Mouse (Mus musculus): Measurements from ENCODE around the gene Fndc7. TPM values are rescaled to one million over a fixed set of nuclear protein-coding genes. Genes with fewer than 3 reads are reported as not detected.

Gene Fndc7
- total and polyA plus RNA-seq, 2 experiments from 2014 or later: not detected

GRCm38 (mm10) chr3:108851554-108851953, 38.3 kb downstream of the Fndc7 start:
- ATAC-seq (ENCODE audit: low FRiP score) (no peak), DNase-seq (ENCODE audit: low spot score) (no peak)
- WGBS: 82% methylated on average over 3 of the region's 3 CpGs
- Histone ChIP-seq H3K4me2 (ENCODE audit: low read depth, low read length, poor library complexity, severe bottlenecking) (no peak overlapping the region), H3K9ac (replicated peaks; ENCODE audit: low read length, poor library complexity, severe bottlenecking) (no peak overlapping the region), H3K4me3 (ENCODE audit: low read depth, low read length) (no peak overlapping the region), H3K9me3 (ENCODE audit: low read length) (no peaks in the 10 kb centered on the region), H3K27ac (ENCODE audit: low read depth, low read length) (no peak overlapping the region), H3K27me3 (ENCODE audit: insufficient read depth, low read length) (no peaks in the 10 kb centered on the region), H3K36me3 (ENCODE audit: insufficient read depth, low read length) (no peaks in the 10 kb centered on the region), H3K4me1 (ENCODE audit: insufficient read depth, low read length) (peaks cover 6% of the 10 kb centered on the region)
- TF ChIP-seq CTCF (IDR thresholded peaks at IDR 0.05): peak; percentile 35

DNA sequence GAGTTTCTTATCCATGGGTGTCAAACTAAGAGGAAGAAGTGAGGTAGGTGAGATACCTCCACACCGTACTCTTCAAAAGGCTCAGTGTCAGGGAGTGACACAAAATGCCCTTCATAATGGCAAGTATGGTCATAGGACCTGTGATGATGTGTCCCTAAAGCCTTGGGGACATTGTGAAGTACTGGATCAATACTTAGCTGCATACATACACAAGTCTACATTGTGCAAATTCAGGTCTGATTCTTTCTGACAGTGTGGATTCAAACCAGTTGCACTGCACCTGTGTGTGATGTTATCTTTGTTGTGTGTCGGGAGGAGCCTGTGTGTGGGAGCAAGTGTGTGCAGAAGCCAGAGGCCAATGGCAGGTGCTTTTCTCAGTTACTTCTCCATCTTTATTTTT, 38.7 kb downstream of the Fndc7 start:
- no peak overlapping the region for H3K27ac ChIP-seq (ENCODE audit: low read depth, low read length)
- H3K9me3 ChIP-seq (ENCODE audit: low read length): no peaks in the 10 kb centered on the region
- H3K4me3 ChIP-seq (ENCODE audit: low read depth, low read length): no peak overlapping the region
- DNase-seq (ENCODE audit: low spot score) (no peak), ATAC-seq (ENCODE audit: low FRiP score) (no peak)
- no peak for TF ChIP-seq CTCF (IDR thresholded peaks at IDR 0.05)
- H3K27me3 ChIP-seq (ENCODE audit: insufficient read depth, low read length): no peaks in the 10 kb centered on the region
- H3K36me3 ChIP-seq (ENCODE audit: insufficient read depth, low read length): no peaks in the 10 kb centered on the region
- H3K4me2 ChIP-seq (ENCODE audit: low read depth, low read length, poor library complexity, severe bottlenecking): no peak overlapping the region
- WGBS: 95% methylated on average over 2 of the region's 2 CpGs
- no peak overlapping the region for H3K9ac ChIP-seq (replicated peaks; ENCODE audit: low read length, poor library complexity, severe bottlenecking)
- H3K4me1 ChIP-seq (ENCODE audit: insufficient read depth, low read length): peaks cover 6% of the 10 kb centered on the region

DNA sequence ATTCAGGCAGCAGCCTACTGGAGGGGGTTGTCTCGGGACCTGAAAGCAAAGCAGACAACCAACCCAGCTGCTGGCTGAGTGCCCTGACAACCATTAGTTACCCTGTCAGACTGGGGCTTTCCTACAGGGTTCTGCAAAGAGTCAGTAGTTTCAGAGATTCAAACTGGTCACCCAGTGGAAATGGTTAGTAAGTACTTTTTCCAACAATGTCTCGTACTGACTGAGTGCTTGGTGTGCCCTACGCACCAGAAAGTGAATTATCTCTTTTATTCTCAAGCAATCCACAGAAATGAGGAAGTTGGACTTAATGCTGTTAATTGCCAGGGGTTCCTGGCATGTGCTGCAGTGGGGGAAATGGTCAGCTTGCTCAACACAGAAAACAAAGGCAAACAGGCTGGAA, 39.3 kb downstream of the Fndc7 start:
- H3K4me3 ChIP-seq (ENCODE audit: low read depth, low read length): no peak overlapping the region
- H3K9me3 ChIP-seq (ENCODE audit: low read length): no peaks in the 10 kb centered on the region
- H3K27ac ChIP-seq (ENCODE audit: low read depth, low read length): no peak overlapping the region
- WGBS: 55% methylated on average over 3 of the region's 3 CpGs
- ATAC-seq (ENCODE audit: low FRiP score) (no peak), DNase-seq (ENCODE audit: low spot score) (peak; percentile 76)
- no peak overlapping the region for H3K9ac ChIP-seq (replicated peaks; ENCODE audit: low read length, poor library complexity, severe bottlenecking)
- no peaks in the 10 kb centered on the region for H3K36me3 ChIP-seq (ENCODE audit: insufficient read depth, low read length)
- no peaks in the 10 kb centered on the region for H3K27me3 ChIP-seq (ENCODE audit: insufficient read depth, low read length)
- no peak overlapping the region for H3K4me2 ChIP-seq (ENCODE audit: low read depth, low read length, poor library complexity, severe bottlenecking)
- TF ChIP-seq CTCF (IDR thresholded peaks at IDR 0.05): no peak
- H3K4me1 ChIP-seq (ENCODE audit: insufficient read depth, low read length): peaks cover 6% of the 10 kb centered on the region

- no peak overlapping the region for H3K9ac ChIP-seq (replicated peaks; ENCODE audit: low read length, poor library complexity, severe bottlenecking)
- no peaks in the 10 kb centered on the region for H3K9me3 ChIP-seq (ENCODE audit: low read length)
- H3K27ac ChIP-seq (ENCODE audit: low read depth, low read length): no peak overlapping the region
- ATAC-seq (ENCODE audit: low FRiP score): no peak
- no peaks in the 10 kb centered on the region for H3K27me3 ChIP-seq (ENCODE audit: insufficient read depth, low read length)
- no peak for DNase-seq (ENCODE audit: low spot score)
- H3K36me3 ChIP-seq (ENCODE audit: insufficient read depth, low read length): no peaks in the 10 kb centered on the region
- WGBS: 75% methylated on average over 3 of the region's 3 CpGs
- no peak overlapping the region for H3K4me3 ChIP-seq (ENCODE audit: low read depth, low read length)
- no peak for TF ChIP-seq CTCF (IDR thresholded peaks at IDR 0.05)
- peaks cover under 1% of the 10 kb centered on the region; the same call in 1 of the 2 replicates for H3K4me1 ChIP-seq (ENCODE audit: insufficient read depth, low read length)
- H3K4me2 ChIP-seq (ENCODE audit: low read depth, low read length, poor library complexity, severe bottlenecking): no peak overlapping the region
Observed at GRCm38 (mm10) chr3:108846616-108847015, 43.2 kb downstream of the Fndc7 start.

- no peak for TF ChIP-seq CTCF (IDR thresholded peaks at IDR 0.05)
- ATAC-seq (ENCODE audit: low FRiP score): no peak
- 80% methylated on average over 5 of the region's 5 CpGs for WGBS
- Histone ChIP-seq H3K9me3 (ENCODE audit: low read length) (no peaks in the 10 kb centered on the region), H3K4me2 (ENCODE audit: low read depth, low read length, poor library complexity, severe bottlenecking) (no peak overlapping the region), H3K4me3 (ENCODE audit: low read depth, low read length) (no peak overlapping the region), H3K27me3 (ENCODE audit: insufficient read depth, low read length) (no peaks in the 10 kb centered on the region), H3K4me1 (ENCODE audit: insufficient read depth, low read length) (no peaks in the 10 kb centered on the region), H3K27ac (ENCODE audit: low read depth, low read length) (no peak overlapping the region), H3K9ac (replicated peaks; ENCODE audit: low read length, poor library complexity, severe bottlenecking) (no peak overlapping the region), H3K36me3 (ENCODE audit: insufficient read depth, low read length) (no peaks in the 10 kb centered on the region)
- no peak for DNase-seq (ENCODE audit: low spot score)
Observed at GRCm38 (mm10) chr3:108844521-108844920, 45.3 kb downstream of the Fndc7 start.

- no peak overlapping the region for H3K27ac ChIP-seq (ENCODE audit: low read depth, low read length)
- H3K9me3 ChIP-seq (ENCODE audit: low read length): no peaks in the 10 kb centered on the region
- no peak for ATAC-seq (ENCODE audit: low FRiP score)
- no peaks in the 10 kb centered on the region for H3K4me1 ChIP-seq (ENCODE audit: insufficient read depth, low read length)
- no peak for DNase-seq (ENCODE audit: low spot score)
- no peak overlapping the region for H3K9ac ChIP-seq (replicated peaks; ENCODE audit: low read length, poor library complexity, severe bottlenecking)
- H3K4me2 ChIP-seq (ENCODE audit: low read depth, low read length, poor library complexity, severe bottlenecking): no peak overlapping the region
- no peaks in the 10 kb centered on the region for H3K27me3 ChIP-seq (ENCODE audit: insufficient read depth, low read length)
- no peak overlapping the region for H3K4me3 ChIP-seq (ENCODE audit: low read depth, low read length)
- 90% methylated on average over 6 of the region's 6 CpGs for WGBS
- H3K36me3 ChIP-seq (ENCODE audit: insufficient read depth, low read length): no peaks in the 10 kb centered on the region
- no peak for TF ChIP-seq CTCF (IDR thresholded peaks at IDR 0.05)
Observed at GRCm38 (mm10) chr3:108844026-108844425, 45.8 kb downstream of the Fndc7 start.

Data from midbrain, postnatal 0 days (tissue).